Mouse (Mus musculus): ENCODE measurements at regions not wholly inside any gene's neighbourhood (a gene's known extent, or its start where the extent isn't known, plus 50 kb on each side); places are given as distances from the start of the nearest gene placed in this dataset.
"Not testable (repeated sequence)": the region's sequence is repeated elsewhere in the genome, so short reads cannot be mapped to it uniquely, and the experiment has no call there.

GRCm38 (mm10) chr1:18012941-18013340, 132.8 kb downstream of the Crisp4 start:
- TF ChIP-seq CTCF, POLR2A (IDR thresholded peaks at IDR 0.05; ENCODE audit: extremely low read depth, insufficient read depth, low read length): not testable (repeated sequence)
